Mouse (Mus musculus) mesoderm, embryonic 11.5 days (tissue): Measurements from ENCODE around the gene Rps2.
"Not testable (repeated sequence)": the region's sequence is repeated elsewhere in the genome, so short reads cannot be mapped to it uniquely, and the experiment has no call there.

Experiments
- DNase-seq: peaks from one replicate; pipeline ENCODE4 v3.0.0-alpha.2; 2012; ENCODE audit warnings: low read depth, low spot score

Gene Rps2

GRCm38 (mm10) chr17:24717943-24718342 is at the start of gene Rps2, which contains the start of gene Rnf151:
Gene Rps2 (plus strand): TSS chr17:24718116.
Gene Rnf151 (minus strand): TSS chr17:24718063.
- DNase-seq: no peak

GRCm38 (mm10) chr17:24669214-24669544 is 48.7 kb upstream of the Rps2 start:
- not testable (repeated sequence) for DNase-seq

- DNase-seq: peak; percentile 95
Measured at GRCm38 (mm10) chr17:24669545-24670245, 48.2 kb upstream of the Rps2 start, which contains the start of gene Zfp598. Gene Zfp598 (plus strand): TSS chr17:24669687.

- no peak for DNase-seq
Measured at GRCm38 (mm10) chr17:24670246-24670844, 47.6 kb upstream of the Rps2 start.

- no peak for DNase-seq
Measured at GRCm38 (mm10) chr17:24671346-24671745, 46.6 kb upstream of the Rps2 start.

- DNase-seq: no peak
Measured at GRCm38 (mm10) chr17:24672141-24672540, 45.8 kb upstream of the Rps2 start.

- DNase-seq: no peak
Measured at GRCm38 (mm10) chr17:24674277-24674676, 43.6 kb upstream of the Rps2 start.

- DNase-seq: peak; percentile 84
Measured at GRCm38 (mm10) chr17:24676187-24676586, 41.7 kb upstream of the Rps2 start.

GRCm38 (mm10) chr17:24676877-24677276 is 41.0 kb upstream of the Rps2 start:
- DNase-seq: no peak

- no peak for DNase-seq
Measured at GRCm38 (mm10) chr17:24677500-24678080, 40.3 kb upstream of the Rps2 start.

- DNase-seq: no peak
Measured at GRCm38 (mm10) chr17:24686514-24686913, 31.4 kb upstream of the Rps2 start.

GRCm38 (mm10) chr17:24687146-24687595 is 30.7 kb upstream of the Rps2 start:
- DNase-seq: no peak

GRCm38 (mm10) chr17:24687599-24687998 is 30.3 kb upstream of the Rps2 start:
- DNase-seq: no peak

GRCm38 (mm10) chr17:24689251-24690081 is 28.4 kb upstream of the Rps2 start, which contains the start of gene Syngr3:
Gene Syngr3 (minus strand): TSS chr17:24689955.
- DNase-seq: no peak

GRCm38 (mm10) chr17:24692385-24692784 is 25.5 kb upstream of the Rps2 start:
- no peak for DNase-seq

GRCm38 (mm10) chr17:24695326-24696010 is 22.4 kb upstream of the Rps2 start:
- no peak for DNase-seq

GRCm38 (mm10) chr17:24696011-24696697 is 21.8 kb upstream of the Rps2 start, which contains the start of the genes Gfer and Noxo1:
Gene Gfer (minus strand): TSS chr17:24696156.
Gene Noxo1 (plus strand): TSS chr17:24696234.
- DNase-seq: peak; percentile 90

- no peak for DNase-seq
Measured at GRCm38 (mm10) chr17:24697985-24698384, 19.9 kb upstream of the Rps2 start.

- DNase-seq: no peak
Measured at GRCm38 (mm10) chr17:24698715-24699114, 19.2 kb upstream of the Rps2 start.

GRCm38 (mm10) chr17:24699473-24699872 is 18.4 kb upstream of the Rps2 start:
- DNase-seq: no peak

- DNase-seq: no peak
Measured at GRCm38 (mm10) chr17:24701251-24701650, 16.7 kb upstream of the Rps2 start.
